Mouse (Mus musculus) MEL (cell line): Measurements from ENCODE around the gene Gtpbp1. TPM values are rescaled to one million over a fixed set of nuclear protein-coding genes. Genes with fewer than 3 reads are reported as not detected.

ENCODE experiments used
- DNase-seq: peaks from one replicate; pipeline ENCODE4 v3.0.0; 2011; ENCODE audit warnings: low read depth, low spot score
- H3K27ac ChIP-seq: 2 replicates; pipeline ENCODE4 v1.5.1; 2012; ENCODE audit warnings: low read depth, mild to moderate bottlenecking, control low read depth, low read length, moderate library complexity; ENCODE audit not compliant: control insufficient read depth
- H3K27me3 ChIP-seq, 2 experiments: fragments of 150-350 bp in 1 of 2; sonication (generic) in 1 of 2; 2 replicates each; pipeline ENCODE4 v1.6.1; 2012; ENCODE audit warnings: low read length in 2 of 2, mild to moderate bottlenecking in 2 of 2, improper control_type of control experiment in 1 of 2, moderate library complexity in 1 of 2; ENCODE audit not compliant: insufficient read depth in 2 of 2, control insufficient read depth in 1 of 2
- H3K36me3 ChIP-seq, 2 experiments: 2 replicates each; pipeline ENCODE4 v1.6.1; 2012 to 2014; ENCODE audit warnings: low read length in 2 of 2, improper control_type of control experiment in 1 of 2, inconsistent platforms in 1 of 2, mild to moderate bottlenecking in 1 of 2; ENCODE audit not compliant: insufficient read depth in 2 of 2, control insufficient read depth in 1 of 2
- H3K4me1 ChIP-seq, 2 experiments: fragments of 150-350 bp in 1 of 2; sonication (generic) in 1 of 2; 2 replicates each; pipeline ENCODE4 v1.6.1; 2012; ENCODE audit warnings: low read length in 2 of 2, improper control_type of control experiment in 1 of 2, mild to moderate bottlenecking in 1 of 2; ENCODE audit not compliant: insufficient read depth in 2 of 2, control insufficient read depth in 1 of 2
- H3K4me3 ChIP-seq, 2 experiments: fragments of 150-350 bp in 1 of 2; sonication (generic) in 1 of 2; 2 replicates each; pipeline ENCODE4 v1.5.1; 2012; ENCODE audit warnings: low read depth in 2 of 2, low read length in 2 of 2, mild to moderate bottlenecking in 2 of 2, moderate library complexity in 2 of 2, control low read depth in 1 of 2, improper control_type of control experiment in 1 of 2; ENCODE audit not compliant: control insufficient read depth in 1 of 2, insufficient read depth in 1 of 2
- H3K79me2 ChIP-seq: 2 replicates; pipeline ENCODE4 v1.6.1; 2012; ENCODE audit warnings: mild to moderate bottlenecking, low read length, moderate library complexity; ENCODE audit not compliant: control insufficient read depth, poor library complexity, insufficient read depth
- H3K9ac ChIP-seq: 2 replicates; pipeline ENCODE4 v1.6.1; 2012; ENCODE audit warnings: low read depth, mild to moderate bottlenecking, control low read depth, low read length, moderate library complexity; ENCODE audit not compliant: control insufficient read depth, poor library complexity, severe bottlenecking
- H3K9me3 ChIP-seq: fragments of 150-350 bp; sonication (generic); replicated peaks from 2 replicates; pipeline ENCODE4 v1.6.1; 2012; ENCODE audit warnings: mild to moderate bottlenecking, low read length, improper control_type of control experiment, moderate library complexity; ENCODE audit not compliant: insufficient read depth
- BHLHE40 ChIP-seq: IDR thresholded peaks from 2 replicates; pipeline ENCODE4 v1.6.1; 2012; ENCODE audit warnings: low read depth, mild to moderate bottlenecking, inconsistent platforms, low read length, improper control_type of control experiment, borderline replicate concordance
- E2F4 ChIP-seq: IDR thresholded peaks from 2 replicates; pipeline ENCODE4 v1.6.1; 2011; ENCODE audit warnings: low read depth, low read length, improper control_type of control experiment, borderline replicate concordance
- EP300 ChIP-seq, 2 experiments: IDR thresholded peaks; 2 replicates each; pipeline ENCODE4 v1.6.1; 2011; ENCODE audit warnings: improper control_type of control experiment in 2 of 2, low read length in 2 of 2, low read depth in 1 of 2, mild to moderate bottlenecking in 1 of 2
- ETS1 ChIP-seq: IDR thresholded peaks from 2 replicates; pipeline ENCODE4 v1.6.1; 2012; ENCODE audit warnings: low read depth, mild to moderate bottlenecking, inconsistent platforms, low read length, improper control_type of control experiment, moderate library complexity
- GABPA ChIP-seq: IDR thresholded peaks from 2 replicates; pipeline ENCODE4 v1.6.1; 2012; ENCODE audit warnings: low read depth, mild to moderate bottlenecking, inconsistent platforms, low read length, improper control_type of control experiment, moderate library complexity
- GATA1 ChIP-seq: IDR thresholded peaks from 2 replicates; pipeline ENCODE4 v1.6.1; 2011; ENCODE audit warnings: low read depth, low read length, improper control_type of control experiment
- HCFC1 ChIP-seq: IDR thresholded peaks from 2 replicates; pipeline ENCODE4 v1.6.1; 2012; ENCODE audit warnings: low read depth, mild to moderate bottlenecking, inconsistent platforms, low read length, improper control_type of control experiment, moderate library complexity
- JUND ChIP-seq: IDR thresholded peaks from 2 replicates; pipeline ENCODE4 v1.6.1; 2011; ENCODE audit warnings: low read depth, mild to moderate bottlenecking, improper control_type of control experiment, low read length
- KAT2A ChIP-seq: conservative IDR thresholded peaks from 2 replicates; pipeline ENCODE4 v1.6.1; 2012; ENCODE audit warnings: low read depth, low read length, improper control_type of control experiment, inconsistent platforms
- MAX ChIP-seq: IDR thresholded peaks from 2 replicates; pipeline ENCODE4 v1.6.1; 2011; ENCODE audit warnings: low read length, improper control_type of control experiment
- MAZ ChIP-seq: IDR thresholded peaks from 2 replicates; pipeline ENCODE4 v1.6.1; 2012; ENCODE audit warnings: low read depth, mild to moderate bottlenecking, inconsistent platforms, low read length, improper control_type of control experiment
- MEF2A ChIP-seq: IDR thresholded peaks from 2 replicates; pipeline ENCODE4 v1.6.1; 2014; ENCODE audit warnings: low read depth, mild to moderate bottlenecking, inconsistent platforms, low read length, improper control_type of control experiment; ENCODE audit not compliant: poor library complexity, insufficient replicate concordance, severe bottlenecking; ENCODE audit errors: extremely low read depth
- MYB ChIP-seq: IDR thresholded peaks from 2 replicates; pipeline ENCODE4 v1.6.1; 2011; ENCODE audit warnings: mild to moderate bottlenecking, low read depth, low read length, improper control_type of control experiment
- NRF1 ChIP-seq: IDR thresholded peaks from 2 replicates; pipeline ENCODE4 v1.6.1; 2014; ENCODE audit warnings: low read depth, mild to moderate bottlenecking, inconsistent platforms, low read length, improper control_type of control experiment, moderate library complexity; ENCODE audit not compliant: poor library complexity, insufficient read depth, severe bottlenecking
- POLR2A ChIP-seq, 2 experiments: IDR thresholded peaks; 2 replicates each; pipeline ENCODE4 v1.6.1; 2011 to 2012; ENCODE audit warnings: low read length in 2 of 2, mild to moderate bottlenecking in 2 of 2, control low read depth in 1 of 2, improper control_type of control experiment in 1 of 2, low read depth in 1 of 2, moderate library complexity in 1 of 2; ENCODE audit not compliant: control insufficient read depth in 1 of 2, insufficient read depth in 1 of 2, poor library complexity in 1 of 2
- RAD21 ChIP-seq: IDR thresholded peaks from 2 replicates; pipeline ENCODE4 v1.6.1; 2011; ENCODE audit warnings: mild to moderate bottlenecking, low read depth, low read length, improper control_type of control experiment
- RCOR1 ChIP-seq: IDR thresholded peaks from 2 replicates; pipeline ENCODE4 v1.6.1; 2012; ENCODE audit warnings: low read depth, mild to moderate bottlenecking, inconsistent platforms, low read length, improper control_type of control experiment
- SIN3A ChIP-seq: IDR thresholded peaks from 2 replicates; pipeline ENCODE4 v1.6.1; 2012; ENCODE audit warnings: low read length, improper control_type of control experiment, inconsistent platforms
- SMC3 ChIP-seq: IDR thresholded peaks from 2 replicates; pipeline ENCODE4 v1.6.1; 2011; ENCODE audit warnings: low read depth, low read length, improper control_type of control experiment
- TAL1 ChIP-seq: IDR thresholded peaks from 2 replicates; pipeline ENCODE4 v1.6.1; 2012; ENCODE audit warnings: mild to moderate bottlenecking, inconsistent platforms, low read length, moderate library complexity, mixed read lengths
- TCF12 ChIP-seq: IDR thresholded peaks from 2 replicates; pipeline ENCODE4 v1.6.1; 2014; ENCODE audit warnings: low read depth, mild to moderate bottlenecking, inconsistent platforms, low read length, improper control_type of control experiment, moderate library complexity
- UBTF ChIP-seq: IDR thresholded peaks from 2 replicates; pipeline ENCODE4 v1.6.1; 2012; ENCODE audit warnings: low read depth, mild to moderate bottlenecking, inconsistent platforms, low read length, improper control_type of control experiment, moderate library complexity, borderline replicate concordance; ENCODE audit not compliant: insufficient read depth
- USF2 ChIP-seq, 2 experiments: IDR thresholded peaks; 2 replicates each; pipeline ENCODE4 v1.6.1; 2011 to 2012; ENCODE audit warnings: improper control_type of control experiment in 2 of 2, low read length in 2 of 2, borderline replicate concordance in 1 of 2, inconsistent platforms in 1 of 2, low read depth in 1 of 2, mild to moderate bottlenecking in 1 of 2; ENCODE audit not compliant: insufficient read depth in 1 of 2
- ZNF384 ChIP-seq: IDR thresholded peaks from 2 replicates; pipeline ENCODE4 v1.6.1; 2012; ENCODE audit warnings: low read depth, mild to moderate bottlenecking, inconsistent platforms, low read length, improper control_type of control experiment
- polyA plus RNA-seq, 2 experiments: library from polyadenylated mRNA; stranded (reverse) in 1 of 2; unstranded in 1 of 2; fragments of >175 nt in 1 of 2; fragments of >200 nt in 1 of 2; gene quantifications; 2 replicates each; pipeline versions ENCODE4 v1.2.1 to v1.2.4; 2012; ENCODE audit warnings: low replicate concordance in 2 of 2, low read depth in 1 of 2; ENCODE audit not compliant: insufficient read length in 2 of 2, insufficient read depth in 1 of 2, missing spikeins in 1 of 2
- total RNA-seq: library from RNA; depleted of rRNA; stranded (reverse); fragments of 300-350 nt; gene quantifications from 2 replicates; pipeline ENCODE4 v1.2.3, GENCODE M21; 2012

Gtpbp1 gene
- total and polyA plus RNA-seq, 3 experiments = 50.3 to 92.2 TPM; not detected in 1

DNA sequence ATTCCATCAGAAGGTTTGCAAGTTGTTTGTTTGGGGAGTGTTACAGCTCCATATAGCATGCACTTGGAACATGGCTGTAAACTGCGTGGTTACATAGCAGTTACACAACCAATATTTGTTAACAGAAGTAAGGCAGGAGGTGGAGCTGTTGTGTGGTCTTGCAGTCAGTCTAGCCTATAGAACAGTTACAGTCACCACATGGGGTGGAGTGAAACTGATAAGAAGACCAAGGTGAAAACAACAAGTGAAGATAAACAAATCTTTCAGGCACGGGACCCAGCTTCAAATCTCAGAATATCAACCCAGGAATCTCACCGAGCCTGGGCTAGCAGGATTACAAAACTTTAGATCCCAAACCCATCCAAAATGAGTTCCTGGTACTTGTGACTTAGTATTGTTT is 50.1 kb downstream of the Gtpbp1 start:
- Histone ChIP-seq H3K36me3 (peaks cover 0 to 11% of the 10 kb centered on the region in 2 experiments; a peak in 3 of 4 replicates), H3K27ac (no peak overlapping the region), H3K9ac (no peak overlapping the region), H3K9me3 (no peaks in the 10 kb centered on the region), H3K4me1 (peaks cover 0 to 16% of the 10 kb centered on the region in 2 experiments; a peak in 2 of 4 replicates), H3K27me3 (no peaks in the 10 kb centered on the region), H3K79me2 (no peaks in the 10 kb centered on the region; the same call in 1 of the 2 replicates), H3K4me3 (no peak overlapping the region)
- peak; percentile 44 for DNase-seq
- no peak for TF ChIP-seq GABPA
- no peak for TF ChIP-seq ZNF384
- peak; percentile 85 for TF ChIP-seq RCOR1
- 0 out of 4 replicates have a peak, but pooled peaks of 1 of the 2 experiments have one; percentile 16 for TF ChIP-seq EP300 (IDR thresholded peaks at IDR 0.05; ENCODE audit: low read depth in 1 of 2, low read length in 2 of 2)
- TF ChIP-seq SMC3 = no peak
- no peak for TF ChIP-seq MAZ
- peak; percentile 94 for TF ChIP-seq BHLHE40
- TF ChIP-seq ETS1 = no peak

DNA sequence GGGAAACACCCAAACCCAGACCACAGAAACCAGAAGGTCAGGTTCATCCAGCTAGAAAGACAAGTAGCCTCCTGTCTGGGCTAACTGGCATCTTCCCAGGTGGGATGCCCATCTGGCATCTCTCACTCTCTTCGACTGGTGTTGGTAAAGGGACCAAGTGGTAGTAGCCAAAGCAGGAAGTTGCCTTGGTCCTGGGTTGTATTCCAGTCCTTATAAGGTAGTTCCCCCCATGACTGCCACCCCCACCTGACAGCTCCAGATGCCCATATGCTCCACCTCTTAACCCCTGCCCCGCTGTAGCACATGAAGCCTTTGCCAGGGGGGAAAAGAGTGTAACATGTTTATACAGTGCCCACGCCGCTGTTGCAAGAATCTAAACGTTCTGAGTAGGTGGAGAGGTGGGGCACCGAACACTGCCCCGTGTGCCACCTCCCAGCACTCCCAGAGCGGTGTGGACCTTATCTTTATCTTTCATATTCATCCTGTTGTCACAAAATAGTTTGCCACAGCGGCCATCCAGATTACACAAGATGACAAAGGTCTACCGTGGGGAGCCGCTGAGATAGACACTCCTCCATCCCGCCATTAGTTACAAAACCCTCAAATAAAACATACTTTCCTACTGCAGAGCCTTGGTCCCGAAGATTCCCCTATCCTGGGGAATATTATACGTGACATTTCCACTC is 50.7 kb downstream of the Gtpbp1 start:
- H3K9ac ChIP-seq = peak overlapping the region; percentile 71
- peak; percentile 54 for DNase-seq
- TF ChIP-seq MYB (no peak), HCFC1 (no peak), TAL1 (no peak), ZNF384 (no peak), MAX (no peak), E2F4 (no peak), POLR2A (IDR thresholded peaks at IDR 0.05; ENCODE audit: control insufficient read depth in 1 of 2, insufficient read depth in 1 of 2, low read depth in 1 of 2, low read length in 2 of 2, poor library complexity in 1 of 2) (peak in 1 of 2 experiments; percentile 14; a peak in 1 of 4 replicates), RAD21 (no peak), SIN3A (0 out of 2 replicates have a peak, but pooled peaks have one; percentile 25), BHLHE40 (no peak), USF2 (IDR thresholded peaks at IDR 0.05; ENCODE audit: borderline replicate concordance in 1 of 2, insufficient read depth in 1 of 2, low read depth in 1 of 2, low read length in 2 of 2) (no peak), GATA1 (peak; percentile 24; the same call in 1 of the 2 replicates), NRF1 (no peak), MEF2A (no peak), JUND (no peak), TCF12 (no peak), KAT2A (no peak), UBTF (no peak)
- TF ChIP-seq, all 39 proteins: peak for 3
- Histone ChIP-seq H3K36me3 (peaks cover 0 to 11% of the 10 kb centered on the region in 2 experiments; a peak in 3 of 4 replicates), H3K4me3 (peak overlapping the region; percentile 65 to 82), H3K4me1 (peaks cover 0 to 16% of the 10 kb centered on the region in 2 experiments; a peak in 2 of 4 replicates), H3K79me2 (no peaks in the 10 kb centered on the region; the same call in 1 of the 2 replicates), H3K9me3 (no peaks in the 10 kb centered on the region), H3K27me3 (no peaks in the 10 kb centered on the region), H3K27ac (no peak overlapping the region)
